Mouse (Mus musculus): ENCODE data around the gene Scpep1. TPM values are rescaled to one million over a fixed set of nuclear protein-coding genes. Genes with fewer than 3 reads are reported as not detected.

Gene Scpep1
- polyA plus RNA-seq (2012; rRNA removed), result 16.1 and 16.8 TPM in 2 replicates

- no peak within 1 kb of the TSS for H3K27ac ChIP-seq (ENCODE audit: insufficient read depth, low read length)
- peak; percentile 88 for TF ChIP-seq POLR2A (IDR thresholded peaks at IDR 0.05; ENCODE audit: extremely low read depth, insufficient read depth, low read length)
- TF ChIP-seq CTCF (IDR thresholded peaks at IDR 0.05; ENCODE audit: extremely low read depth, insufficient read depth, low read length), result peak; percentile 63
Measured at GRCm38 (mm10) chr11:88955217-88955969, at the start of gene Scpep1. Gene Scpep1 (minus strand): TSS chr11:88955465.

GRCm38 (mm10) chr11:89003726-89004125 lies 48.5 kb upstream of the Scpep1 start:
- TF ChIP-seq POLR2A (IDR thresholded peaks at IDR 0.05; ENCODE audit: extremely low read depth, insufficient read depth, low read length) (no peak), CTCF (IDR thresholded peaks at IDR 0.05; ENCODE audit: extremely low read depth, insufficient read depth, low read length) (no peak)
- no peak overlapping the region for H3K4me3 ChIP-seq (ENCODE audit: insufficient read depth, low read length)
- H3K27ac ChIP-seq (ENCODE audit: insufficient read depth, low read length), result no peak overlapping the region; the same call in 1 of the 2 replicates
- H3K4me1 ChIP-seq (ENCODE audit: control insufficient read depth, insufficient read depth, low read length), result no peaks in the 10 kb centered on the region; the same call in 1 of the 2 replicates

More at GRCm38 (mm10) chr11:88955217-88955969, at the start of gene Scpep1:
- Histone ChIP-seq H3K4me3 (ENCODE audit: insufficient read depth, low read length) (peak within 1 kb of the TSS; percentile 80), H3K4me1 (ENCODE audit: control insufficient read depth, insufficient read depth, low read length) (peaks cover 2% of the 10 kb centered on the region; the same call in 1 of the 2 replicates)

GRCm38 (mm10) chr11:89003078-89003477 lies 47.8 kb upstream of the Scpep1 start:
- Histone ChIP-seq H3K4me3 (ENCODE audit: insufficient read depth, low read length) (no peak overlapping the region), H3K4me1 (ENCODE audit: control insufficient read depth, insufficient read depth, low read length) (no peaks in the 10 kb centered on the region; the same call in 1 of the 2 replicates), H3K27ac (ENCODE audit: insufficient read depth, low read length) (no peak overlapping the region)
- no peak for TF ChIP-seq POLR2A (IDR thresholded peaks at IDR 0.05; ENCODE audit: extremely low read depth, insufficient read depth, low read length)
- TF ChIP-seq CTCF (IDR thresholded peaks at IDR 0.05; ENCODE audit: extremely low read depth, insufficient read depth, low read length), result no peak

GRCm38 (mm10) chr11:89002621-89003020 lies 47.4 kb upstream of the Scpep1 start:
- Histone ChIP-seq H3K4me3 (ENCODE audit: insufficient read depth, low read length) (no peak overlapping the region), H3K27ac (ENCODE audit: insufficient read depth, low read length) (no peak overlapping the region), H3K4me1 (ENCODE audit: control insufficient read depth, insufficient read depth, low read length) (no peaks in the 10 kb centered on the region; the same call in 1 of the 2 replicates)
- TF ChIP-seq POLR2A (IDR thresholded peaks at IDR 0.05; ENCODE audit: extremely low read depth, insufficient read depth, low read length) (no peak), CTCF (IDR thresholded peaks at IDR 0.05; ENCODE audit: extremely low read depth, insufficient read depth, low read length) (no peak)

GRCm38 (mm10) chr11:89002068-89002467 lies 46.8 kb upstream of the Scpep1 start:
- H3K4me3 ChIP-seq (ENCODE audit: insufficient read depth, low read length), result no peak overlapping the region
- TF ChIP-seq POLR2A (IDR thresholded peaks at IDR 0.05; ENCODE audit: extremely low read depth, insufficient read depth, low read length), result no peak
- TF ChIP-seq CTCF (IDR thresholded peaks at IDR 0.05; ENCODE audit: extremely low read depth, insufficient read depth, low read length), result no peak
- H3K27ac ChIP-seq (ENCODE audit: insufficient read depth, low read length), result no peak overlapping the region
- no peaks in the 10 kb centered on the region; the same call in 1 of the 2 replicates for H3K4me1 ChIP-seq (ENCODE audit: control insufficient read depth, insufficient read depth, low read length)

GRCm38 (mm10) chr11:89001569-89001968 lies 46.3 kb upstream of the Scpep1 start:
- TF ChIP-seq CTCF (IDR thresholded peaks at IDR 0.05; ENCODE audit: extremely low read depth, insufficient read depth, low read length), result no peak
- Histone ChIP-seq H3K4me3 (ENCODE audit: insufficient read depth, low read length) (no peak overlapping the region), H3K27ac (ENCODE audit: insufficient read depth, low read length) (no peak overlapping the region), H3K4me1 (ENCODE audit: control insufficient read depth, insufficient read depth, low read length) (no peaks in the 10 kb centered on the region; the same call in 1 of the 2 replicates)

GRCm38 (mm10) chr11:89000527-89000819 lies 45.2 kb upstream of the Scpep1 start:
- no peak overlapping the region for H3K27ac ChIP-seq (ENCODE audit: insufficient read depth, low read length)
- TF ChIP-seq CTCF (IDR thresholded peaks at IDR 0.05; ENCODE audit: extremely low read depth, insufficient read depth, low read length), result no peak
- no peak for TF ChIP-seq POLR2A (IDR thresholded peaks at IDR 0.05; ENCODE audit: extremely low read depth, insufficient read depth, low read length)
- no peaks in the 10 kb centered on the region; the same call in 1 of the 2 replicates for H3K4me1 ChIP-seq (ENCODE audit: control insufficient read depth, insufficient read depth, low read length)
- H3K4me3 ChIP-seq (ENCODE audit: insufficient read depth, low read length), result no peak overlapping the region; the same call in 1 of the 2 replicates

- Histone ChIP-seq H3K4me1 (ENCODE audit: control insufficient read depth, insufficient read depth, low read length) (no peaks in the 10 kb centered on the region; the same call in 1 of the 2 replicates), H3K27ac (ENCODE audit: insufficient read depth, low read length) (0 out of 2 replicates have a peak overlapping the region, but pooled peaks have one; percentile 21), H3K4me3 (ENCODE audit: insufficient read depth, low read length) (peak overlapping the region; percentile 42)
- TF ChIP-seq POLR2A (IDR thresholded peaks at IDR 0.05; ENCODE audit: extremely low read depth, insufficient read depth, low read length), result no peak
- TF ChIP-seq CTCF (IDR thresholded peaks at IDR 0.05; ENCODE audit: extremely low read depth, insufficient read depth, low read length), result no peak
Measured at GRCm38 (mm10) chr11:88999723-89000526, 44.7 kb upstream of the Scpep1 start.

GRCm38 (mm10) chr11:88998974-88999722 lies 43.9 kb upstream of the Scpep1 start, which contains the start of gene Trim25:
Gene Trim25 (plus strand): TSS chr11:88999376.
- peak within 1 kb of the TSS; percentile 42 for H3K4me3 ChIP-seq (ENCODE audit: insufficient read depth, low read length)
- H3K4me1 ChIP-seq (ENCODE audit: control insufficient read depth, insufficient read depth, low read length), result no peaks in the 10 kb centered on the region; the same call in 1 of the 2 replicates
- peak; percentile 54; the same call in 1 of the 2 replicates for TF ChIP-seq POLR2A (IDR thresholded peaks at IDR 0.05; ENCODE audit: extremely low read depth, insufficient read depth, low read length)
- TF ChIP-seq CTCF (IDR thresholded peaks at IDR 0.05; ENCODE audit: extremely low read depth, insufficient read depth, low read length), result no peak
- H3K27ac ChIP-seq (ENCODE audit: insufficient read depth, low read length), result 0 out of 2 replicates have a peak within 1 kb of the TSS, but pooled peaks have one; percentile 21
